Mouse (Mus musculus): ENCODE results near the gene Pabpn1.

DNA sequence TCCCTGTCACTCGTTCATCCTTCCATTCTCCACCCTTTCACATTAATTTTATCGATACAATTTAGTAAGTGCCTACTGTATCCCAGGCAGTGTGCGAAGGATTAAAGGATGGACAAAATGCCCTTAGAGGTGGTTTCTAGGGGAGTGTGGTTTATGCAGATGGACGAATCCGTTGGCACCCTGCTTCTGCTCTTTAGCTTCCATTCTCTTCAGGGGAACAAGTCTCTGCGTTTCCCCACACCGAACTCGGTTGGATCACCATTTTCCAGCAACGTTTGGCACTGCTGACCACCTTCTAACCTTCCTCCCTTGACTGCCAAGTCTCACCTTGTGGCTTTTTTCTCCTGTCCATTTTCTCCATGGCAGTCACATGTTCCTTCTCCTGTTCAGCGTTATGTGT, 21.0 kb downstream of the Pabpn1 start:
- TF ChIP-seq CTCF (IDR thresholded peaks at IDR 0.05; ENCODE audit: control insufficient read depth, insufficient read depth, insufficient replicate concordance, low read depth, low read length) (no peak), POLR2A (IDR thresholded peaks at IDR 0.05; ENCODE audit: control insufficient read depth, low read depth, low read length) (no peak)

All from testis, adult 2 months (tissue).